Mouse (Mus musculus) heart, adult 2 months (tissue): ENCODE data around the gene Fbxw10. TPM values are rescaled to one million over a fixed set of nuclear protein-coding genes. Genes with fewer than 3 reads are reported as not detected.

Experiments used
- DNase-seq, 2 experiments: peaks; one replicate each; pipeline ENCODE4 v3.0.0; 2021
- H3K27ac ChIP-seq: fragments of 200-600 bp; 2 replicates; pipeline ENCODE4 v1.8.1; 2022
- H3K27me3 ChIP-seq: fragments of 200-500 bp; 2 replicates; pipeline ENCODE4 v1.6.1; 2012; ENCODE audit warnings: mild to moderate bottlenecking, low read length, inconsistent platforms, mixed read lengths; ENCODE audit not compliant: control insufficient read depth, insufficient read depth
- H3K36me3 ChIP-seq: fragments of 200-500 bp; 2 replicates; pipeline ENCODE4 v1.6.1; 2012; ENCODE audit warnings: low read length, inconsistent platforms; ENCODE audit not compliant: control insufficient read depth, insufficient read depth
- H3K4me1 ChIP-seq: fragments of 200-500 bp; 2 replicates; pipeline ENCODE4 v1.6.1; 2011; ENCODE audit warnings: low read length; ENCODE audit not compliant: control insufficient read depth, insufficient read depth
- H3K4me3 ChIP-seq: fragments of 200-600 bp; 2 replicates; pipeline ENCODE4 v1.8.1; 2022
- H3K79me2 ChIP-seq: fragments of 200-500 bp; replicated peaks from 2 replicates; pipeline ENCODE4 v1.6.1; 2012; ENCODE audit warnings: mild to moderate bottlenecking, inconsistent platforms, low read length, moderate library complexity, mixed read lengths; ENCODE audit not compliant: control insufficient read depth, insufficient read depth
- H3K9ac ChIP-seq: fragments of 200-500 bp; 2 replicates; pipeline ENCODE4 v1.6.1; 2012; ENCODE audit warnings: low read depth, mild to moderate bottlenecking, control low read depth, inconsistent platforms, low read length, mixed read lengths
- CTCF ChIP-seq: fragments of 200-600 bp; IDR thresholded peaks from 2 replicates; pipeline ENCODE4 v1.8.1; 2022; ENCODE audit warnings: antibody characterized with exemption, mild to moderate bottlenecking, moderate library complexity
- EP300 ChIP-seq: fragments of 200-500 bp; IDR thresholded peaks from 2 replicates; pipeline ENCODE4 v1.6.1; 2011; ENCODE audit warnings: low read depth, low read length, control low read depth; ENCODE audit not compliant: insufficient read depth
- POLR2A ChIP-seq: fragments of 200-500 bp; IDR thresholded peaks from 2 replicates; pipeline ENCODE4 v1.6.1; 2011; ENCODE audit warnings: mild to moderate bottlenecking, low read depth, low read length, control low read depth; ENCODE audit not compliant: insufficient read depth
- WGBS: fragments of 180-500 bp; shearing (Covaris S2); methylation state at CpG from one replicate; pipeline ENCODE4 v1.1.7; 2018; 5-methylcytosine and 5-hydroxymethylcytosine counted together
- intact Hi-C: fragments of 180-260 bp; cut with DNase I; formaldehyde crosslinking; loops from one replicate; pipeline ENCODE4 v1.15.1; 2025
- polyA plus RNA-seq: library from polyadenylated mRNA; depleted of rRNA; stranded (reverse); fragments of >200 nt; gene quantifications from 2 replicates; pipeline ENCODE4 v1.2.3, GENCODE M21; 2012
- total RNA-seq, 2 experiments: library from RNA; stranded (reverse); gene quantifications; 2 replicates each; pipeline ENCODE4 v1.2.3; 2021

Gene Fbxw10
- total and polyA plus RNA-seq, 3 experiments = 0.16 to 0.34 (median 0.29) TPM

DNA sequence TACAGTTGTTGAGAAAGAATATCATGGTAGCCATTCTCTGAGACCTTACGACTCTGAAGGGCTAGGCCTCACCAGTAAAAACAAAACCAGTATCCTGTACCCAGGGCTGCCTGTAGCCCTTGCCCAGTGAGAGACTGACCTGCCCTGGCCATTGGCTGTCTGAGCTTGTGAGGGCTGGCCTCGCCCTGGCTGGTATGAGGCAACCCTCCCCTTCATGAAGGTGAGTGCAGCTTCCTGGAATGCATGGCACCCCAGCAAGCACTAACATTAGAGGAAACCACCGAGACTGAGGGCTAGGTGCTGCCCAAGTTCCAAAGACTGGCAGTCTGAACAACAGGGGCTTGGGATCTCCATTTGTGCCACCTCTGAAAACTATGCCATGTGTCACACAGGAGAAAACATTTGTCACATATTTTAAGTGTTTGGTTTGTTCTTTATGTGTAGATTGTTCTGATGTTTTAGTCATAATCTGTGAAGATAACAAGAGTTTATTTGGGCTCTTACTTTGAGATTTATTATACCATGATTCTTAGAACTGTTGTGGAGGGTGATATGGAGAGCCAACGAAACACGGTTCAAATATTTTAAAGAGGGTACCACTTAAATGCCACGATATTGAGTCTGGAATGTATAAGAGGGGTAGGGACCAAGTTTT is 32.8 kb upstream of the Fbxw10 start:
- no peak overlapping the region for H3K9ac ChIP-seq
- no peaks in the 10 kb centered on the region for H3K36me3 ChIP-seq
- no peak overlapping the region for H3K4me3 ChIP-seq
- H3K4me1 ChIP-seq = no peaks in the 10 kb centered on the region
- H3K27ac ChIP-seq = no peak overlapping the region
- no peaks in the 10 kb centered on the region for H3K27me3 ChIP-seq
- WGBS = 71% methylated on average over 6 of the region's 6 CpGs
- intact Hi-C loops = no loop called here
- H3K79me2 ChIP-seq = no peaks in the 10 kb centered on the region
- no peak for DNase-seq
- TF ChIP-seq POLR2A (no peak), EP300 (no peak), CTCF (no peak)

- H3K36me3 ChIP-seq = no peaks in the 10 kb centered on the region
Observed at GRCm38 (mm10) chr11:62814625-62815024, 32.2 kb upstream of the Fbxw10 start.

GRCm38 (mm10) chr11:62815438-62815837 is 31.4 kb upstream of the Fbxw10 start:
- Histone ChIP-seq H3K27ac (no peak overlapping the region), H3K4me1 (no peaks in the 10 kb centered on the region), H3K9ac (no peak overlapping the region), H3K4me3 (no peak overlapping the region), H3K27me3 (no peaks in the 10 kb centered on the region), H3K36me3 (no peaks in the 10 kb centered on the region), H3K79me2 (no peaks in the 10 kb centered on the region)
- TF ChIP-seq POLR2A = no peak
- TF ChIP-seq CTCF = no peak
- TF ChIP-seq EP300 = no peak
- 90% methylated on average over 1 of the region's 1 CpGs for WGBS
- DNase-seq = no peak
- intact Hi-C loops = no loop called here

More at GRCm38 (mm10) chr11:62814625-62815024, 32.2 kb upstream of the Fbxw10 start:
- intact Hi-C loops = no loop called here
- WGBS = 32% methylated on average over 4 of the region's 4 CpGs
- Histone ChIP-seq H3K9ac (no peak overlapping the region), H3K27ac (no peak overlapping the region), H3K79me2 (no peaks in the 10 kb centered on the region), H3K4me3 (no peak overlapping the region), H3K4me1 (no peaks in the 10 kb centered on the region), H3K27me3 (no peaks in the 10 kb centered on the region)
- DNase-seq = no peak
- TF ChIP-seq EP300 = no peak
- no peak for TF ChIP-seq POLR2A
- no peak for TF ChIP-seq CTCF

DNA sequence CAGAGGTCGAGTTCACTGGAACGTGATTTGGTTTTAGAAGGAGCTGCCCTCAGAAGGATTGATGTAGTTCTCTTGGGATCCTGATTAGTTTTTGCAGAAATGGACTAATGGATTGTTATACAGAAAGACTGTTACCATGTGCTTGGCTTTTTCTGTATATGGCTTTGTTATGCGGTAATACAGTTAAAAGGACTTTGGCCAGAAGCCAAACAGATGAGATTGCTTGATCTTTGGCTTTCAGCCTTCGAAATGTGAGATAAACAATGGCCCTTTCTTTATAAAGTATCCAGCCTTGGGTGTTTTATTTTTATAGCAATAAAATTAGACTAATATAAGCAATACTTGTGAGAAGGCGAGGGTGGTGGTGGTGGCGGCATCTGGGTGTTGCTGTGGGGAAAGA is 30.3 kb upstream of the Fbxw10 start:
- no peaks in the 10 kb centered on the region for H3K79me2 ChIP-seq
- no peaks in the 10 kb centered on the region for H3K27me3 ChIP-seq
- WGBS = 47% methylated on average over 6 of the region's 6 CpGs
- no peak overlapping the region for H3K4me3 ChIP-seq
- H3K9ac ChIP-seq = no peak overlapping the region
- no peak for DNase-seq
- no peaks in the 10 kb centered on the region for H3K4me1 ChIP-seq
- TF ChIP-seq POLR2A (no peak), EP300 (no peak), CTCF (no peak)
- H3K27ac ChIP-seq = no peak overlapping the region
- no peaks in the 10 kb centered on the region for H3K36me3 ChIP-seq
- intact Hi-C loops = no loop called here

DNA sequence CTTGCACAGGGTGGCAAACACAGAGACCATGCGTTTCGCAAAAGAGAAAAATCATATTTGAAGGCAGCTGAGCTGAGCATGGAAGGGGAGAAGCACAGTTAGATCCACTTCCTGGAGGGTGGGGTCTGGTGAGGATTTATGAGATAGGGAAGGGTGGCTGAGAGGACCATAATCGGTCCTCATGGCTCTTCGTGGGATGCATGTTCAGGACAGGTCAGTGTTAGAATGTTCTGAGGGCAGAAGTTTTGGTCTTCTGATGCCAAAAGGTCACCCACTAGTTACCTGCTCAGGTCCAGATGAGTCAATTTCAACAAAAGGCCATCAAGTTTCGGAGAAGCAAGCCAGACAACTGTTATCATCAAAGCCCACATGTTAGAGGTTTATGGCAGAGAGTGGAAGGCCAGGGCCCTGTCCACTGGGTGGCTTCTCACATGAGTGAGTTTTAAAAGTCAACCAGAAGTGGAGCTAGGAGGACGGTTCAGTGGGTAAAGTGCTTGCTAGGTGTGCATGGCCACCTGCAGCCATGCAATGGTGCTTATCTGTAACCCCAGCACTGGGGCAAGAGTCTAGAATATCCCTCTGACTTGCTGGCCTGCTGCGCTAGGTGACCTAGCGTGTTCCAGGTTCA is 27.7 kb upstream of the Fbxw10 start:
- intact Hi-C loops = no loop called here
- no peak for TF ChIP-seq CTCF
- no peak for TF ChIP-seq POLR2A
- no peak for TF ChIP-seq EP300
- no peak overlapping the region for H3K9ac ChIP-seq
- DNase-seq = no peak
- no peaks in the 10 kb centered on the region for H3K27me3 ChIP-seq
- 91% methylated on average over 8 of the region's 8 CpGs for WGBS
- H3K4me3 ChIP-seq = no peak overlapping the region
- H3K36me3 ChIP-seq = no peaks in the 10 kb centered on the region
- H3K4me1 ChIP-seq = peaks cover 2% of the 10 kb centered on the region; the same call in 1 of the 2 replicates
- H3K79me2 ChIP-seq = no peaks in the 10 kb centered on the region
- H3K27ac ChIP-seq = no peak overlapping the region

DNA sequence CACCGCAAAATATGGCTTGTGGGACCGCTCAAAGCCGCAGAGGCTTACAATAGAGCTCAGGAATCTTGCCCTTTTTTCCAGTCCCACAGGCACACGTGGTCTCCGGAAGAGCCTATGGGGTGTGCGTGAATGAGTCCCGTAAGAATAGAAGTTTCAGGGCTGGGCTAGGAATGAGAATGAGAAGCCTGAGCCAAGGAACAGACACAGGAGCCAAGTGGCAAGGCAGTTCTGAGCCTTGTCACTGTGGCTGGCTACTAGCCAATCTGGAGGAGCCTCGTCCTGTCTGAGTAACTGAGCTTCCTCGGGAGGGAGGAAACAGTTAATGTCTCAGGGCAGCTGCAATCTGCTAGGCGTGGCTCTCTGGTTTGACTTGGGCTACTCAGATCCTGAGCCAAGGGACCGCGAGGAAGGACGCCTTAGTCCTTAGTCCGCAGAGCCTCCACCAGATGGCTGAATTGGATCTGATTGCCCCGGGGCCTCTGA is 26.8 kb upstream of the Fbxw10 start, which contains the start of gene Trim16:
TSS of gene Trim16 (plus strand) at position 173 of the 483 bp plus-strand sequence.
- DNase-seq = peak; percentile 79 to 88
- peak within 1 kb of the TSS; percentile 86 for H3K27ac ChIP-seq
- peak within 1 kb of the TSS; percentile 71 for H3K4me3 ChIP-seq
- intact Hi-C loops = loop anchor here (2.0 kb wide), 1 partner anchor 59 kb away; the partner anchor contains the start of gene Tvp23b
- peak within 1 kb of the TSS; percentile 61 for H3K9ac ChIP-seq
- H3K36me3 ChIP-seq = no peaks in the 10 kb centered on the region
- H3K4me1 ChIP-seq = peaks cover 2% of the 10 kb centered on the region; the same call in 1 of the 2 replicates
- H3K27me3 ChIP-seq = no peaks in the 10 kb centered on the region
- H3K79me2 ChIP-seq = peaks cover 2% of the 10 kb centered on the region; the same call in 1 of the 2 replicates
- TF ChIP-seq EP300 (peak; percentile 61; the same call in 1 of the 2 replicates), POLR2A (peak; percentile 81), CTCF (peak; percentile 29; the same call in 1 of the 2 replicates)
- WGBS = 3% methylated on average over 15 of the region's 15 CpGs
